Mouse (Mus musculus) cerebellum, adult 2 months (tissue): ENCODE measurements around the gene Fkbp5. TPM values are rescaled to one million over a fixed set of nuclear protein-coding genes. Genes with fewer than 3 reads are reported as not detected.
"Not testable (repeated sequence)": the region's sequence is repeated elsewhere in the genome, so short reads cannot be mapped to it uniquely, and the experiment has no call there.

Source experiments
- DNase-seq, 2 experiments: peaks; one replicate each; pipeline ENCODE4 v3.0.0; 2021
- H3K27ac ChIP-seq: fragments of 200-500 bp; 2 replicates; pipeline ENCODE4 v1.5.1; 2012; ENCODE audit warnings: low read length, control low read depth, inconsistent platforms; ENCODE audit not compliant: insufficient read depth
- H3K27me3 ChIP-seq: fragments of 200-500 bp; 2 replicates; pipeline ENCODE4 v1.6.1; 2012; ENCODE audit warnings: inconsistent platforms, mild to moderate bottlenecking, low read length, moderate library complexity; ENCODE audit not compliant: control insufficient read depth, insufficient read depth
- H3K4me1 ChIP-seq: fragments of 200-500 bp; 2 replicates; pipeline ENCODE4 v1.6.1; 2011; ENCODE audit warnings: low read length; ENCODE audit not compliant: control insufficient read depth, insufficient read depth
- H3K4me3 ChIP-seq: fragments of 200-500 bp; replicated peaks from 2 replicates; pipeline ENCODE3; 2011; ENCODE audit warnings: mild to moderate bottlenecking, low read depth, low read length, control low read depth; ENCODE audit not compliant: insufficient read depth
- CTCF ChIP-seq: fragments of 200-500 bp; IDR thresholded peaks from 2 replicates; pipeline ENCODE4 v1.5.1; 2011; ENCODE audit warnings: low read depth, mild to moderate bottlenecking, control low read depth, low read length, moderate library complexity, borderline replicate concordance; ENCODE audit not compliant: insufficient read depth
- POLR2A ChIP-seq: fragments of 200-500 bp; IDR thresholded peaks from 2 replicates; pipeline ENCODE4 v1.6.1; 2011; ENCODE audit warnings: low read length, control low read depth, borderline replicate concordance; ENCODE audit not compliant: insufficient read depth
- WGBS: fragments of 180-500 bp; shearing (Covaris S2); methylation state at CpG from one replicate; pipeline ENCODE4 v1.1.7; 2018; 5-methylcytosine and 5-hydroxymethylcytosine counted together
- polyA plus RNA-seq: library from polyadenylated mRNA; depleted of rRNA; stranded (reverse); fragments of >200 nt; gene quantifications from 2 replicates; pipeline ENCODE4 v1.2.3, GENCODE M21; 2012

Gene Fkbp5
- polyA plus RNA-seq, 1 experiment, result 8.6 TPM

- Histone ChIP-seq H3K4me3 (no peak overlapping the region), H3K4me1 (no peaks in the 10 kb centered on the region), H3K27ac (no peak overlapping the region), H3K27me3 (peaks cover 5% of the 10 kb centered on the region; the same call in 1 of the 2 replicates)
- 5% methylated on average over 25 of the region's 25 CpGs for WGBS
- TF ChIP-seq POLR2A (no peak), CTCF (no peak)
- DNase-seq, result no peak
Measured at GRCm38 (mm10) chr17:28362653-28363292, 154.6 kb downstream of the Fkbp5 start.

- Histone ChIP-seq H3K4me3 (no peak overlapping the region), H3K4me1 (no peaks in the 10 kb centered on the region), H3K27me3 (peaks cover 5% of the 10 kb centered on the region; the same call in 1 of the 2 replicates), H3K27ac (no peak overlapping the region)
- TF ChIP-seq CTCF (no peak), POLR2A (no peak)
- no peak for DNase-seq
- 38% methylated on average over 11 of the region's 11 CpGs for WGBS
Measured at GRCm38 (mm10) chr17:28361921-28362652, 155.2 kb downstream of the Fkbp5 start.

GRCm38 (mm10) chr17:28360531-28361277 lies 156.6 kb downstream of the Fkbp5 start:
- WGBS, result 78% methylated on average over 9 of the region's 9 CpGs
- no peaks in the 10 kb centered on the region for H3K4me1 ChIP-seq
- DNase-seq, result no peak
- TF ChIP-seq POLR2A, result no peak
- TF ChIP-seq CTCF, result no peak
- H3K4me3 ChIP-seq, result no peak overlapping the region
- peaks cover 5% of the 10 kb centered on the region; the same call in 1 of the 2 replicates for H3K27me3 ChIP-seq
- no peak overlapping the region for H3K27ac ChIP-seq

- WGBS, result 16% methylated on average over 24 of the region's 24 CpGs
- H3K4me1 ChIP-seq, DNase-seq, H3K27ac ChIP-seq, H3K4me3 ChIP-seq, H3K27me3 ChIP-seq: not testable (repeated sequence)
Measured at GRCm38 (mm10) chr17:28358576-28359261, 158.6 kb downstream of the Fkbp5 start.

GRCm38 (mm10) chr17:28355871-28356270 lies 161.5 kb downstream of the Fkbp5 start:
- 79% methylated on average over 12 of the region's 12 CpGs for WGBS
- H3K4me1 ChIP-seq, result no peaks in the 10 kb centered on the region
- no peak overlapping the region for H3K27ac ChIP-seq
- H3K27me3 ChIP-seq, result peaks cover 2% of the 10 kb centered on the region; the same call in 1 of the 2 replicates
- no peak for DNase-seq
- H3K4me3 ChIP-seq, result no peak overlapping the region
- TF ChIP-seq CTCF, result no peak
- no peak for TF ChIP-seq POLR2A

GRCm38 (mm10) chr17:28352018-28352417 lies 165.3 kb downstream of the Fkbp5 start:
- Histone ChIP-seq H3K27me3 (peaks cover 7% of the 10 kb centered on the region; the same call in 1 of the 2 replicates), H3K4me1 (no peaks in the 10 kb centered on the region), H3K27ac (no peak overlapping the region), H3K4me3 (no peak overlapping the region)
- TF ChIP-seq CTCF (no peak), POLR2A (no peak)
- WGBS, result 35% methylated on average over 11 of the region's 11 CpGs
- no peak for DNase-seq

GRCm38 (mm10) chr17:28351353-28351890 lies 165.9 kb downstream of the Fkbp5 start:
- Histone ChIP-seq H3K27ac (no peak overlapping the region), H3K4me3 (peak overlapping the region; percentile 41), H3K4me1 (no peaks in the 10 kb centered on the region), H3K27me3 (peaks cover 7% of the 10 kb centered on the region; the same call in 1 of the 2 replicates)
- no peak for DNase-seq
- 3% methylated on average over 29 of the region's 29 CpGs for WGBS
- TF ChIP-seq CTCF, result no peak
- TF ChIP-seq POLR2A, result no peak
